Mouse (Mus musculus) lung, postnatal 25 days (tissue): ENCODE measurements around the gene Spag9.

Experiments used
- DNase-seq: peaks from one replicate; pipeline ENCODE4 v3.0.0; 2022; ENCODE audit warnings: low spot score

Gene Spag9

DNA sequence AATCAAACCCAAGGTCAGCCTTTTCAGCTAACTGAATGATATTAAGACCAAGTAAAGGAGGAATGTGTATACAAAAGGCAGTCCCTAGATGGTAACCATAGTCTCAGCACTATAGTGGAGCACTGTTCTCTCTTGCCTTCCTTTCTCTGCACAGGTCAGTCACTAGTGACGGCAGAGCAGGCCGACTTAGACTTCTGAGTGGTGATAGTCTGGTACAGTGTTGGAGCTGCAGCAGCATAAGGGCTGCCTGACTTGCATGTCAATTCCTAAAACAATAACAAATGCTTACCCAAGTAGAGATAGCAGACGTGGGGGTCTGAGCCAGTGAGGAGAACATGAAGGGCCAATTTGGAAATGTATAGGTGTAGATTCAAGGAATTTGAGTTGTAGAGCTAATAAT, 58.3 kb downstream of the Spag9 start:
- no peak for DNase-seq

DNA sequence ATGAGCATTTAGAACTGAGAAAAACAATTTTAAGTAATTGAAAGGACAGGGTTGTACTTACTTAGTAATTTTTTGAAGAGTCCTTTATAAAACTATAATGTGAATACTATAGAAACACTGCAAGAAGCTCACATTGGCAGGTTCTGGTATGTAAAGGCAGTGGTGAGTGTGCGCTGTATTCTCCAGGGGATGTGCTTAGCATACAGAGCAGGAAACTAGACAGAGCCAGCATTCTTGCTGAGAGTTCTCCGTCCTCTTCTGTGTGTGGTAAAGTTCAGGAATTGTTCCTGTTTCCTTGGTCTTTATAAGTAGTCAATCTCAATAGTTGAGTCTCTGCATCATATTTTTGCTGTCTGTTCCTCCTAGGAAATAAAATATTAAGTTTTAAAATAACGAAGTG, 59.0 kb downstream of the Spag9 start:
- DNase-seq: no peak

DNA sequence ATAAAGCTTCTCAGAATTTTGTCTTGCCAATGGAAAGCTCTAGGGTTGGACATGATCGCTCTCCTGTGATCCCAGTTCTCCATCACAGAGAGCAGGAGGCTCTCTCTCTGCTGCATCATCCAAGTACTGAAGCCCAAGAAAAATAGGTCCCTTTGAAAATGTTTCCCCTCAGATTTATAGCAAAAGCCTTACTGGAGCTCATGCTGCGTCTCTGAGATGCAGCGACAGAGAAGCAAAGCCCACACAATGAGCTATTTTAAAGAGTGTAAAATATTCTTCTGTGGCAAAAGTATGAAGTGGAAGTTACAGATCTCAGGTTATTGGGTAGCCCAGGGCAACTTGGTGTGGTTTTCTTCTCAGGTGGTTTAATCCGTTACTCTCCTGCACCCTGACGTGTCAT, 68.0 kb downstream of the Spag9 start:
- DNase-seq: no peak

DNA sequence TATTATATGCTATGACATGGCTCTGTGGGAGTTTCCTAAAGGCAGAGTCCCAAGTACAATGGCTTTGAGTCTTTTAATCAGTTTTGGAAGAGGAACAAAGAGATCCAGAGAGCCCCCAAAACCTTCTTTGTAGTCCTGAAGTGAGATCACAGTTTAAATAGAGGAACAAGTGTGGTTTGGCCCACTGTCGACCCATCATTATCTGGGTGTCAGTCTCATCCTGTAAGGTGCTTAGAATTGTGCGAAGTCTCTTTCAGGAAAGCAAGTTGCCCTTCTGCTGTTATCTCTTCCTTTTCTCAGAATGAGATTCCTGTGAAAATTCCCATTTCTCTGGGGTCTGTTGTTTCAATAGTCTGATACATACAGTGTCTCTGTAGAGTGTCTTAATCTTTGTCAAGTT, 74.6 kb downstream of the Spag9 start:
- no peak for DNase-seq

DNA sequence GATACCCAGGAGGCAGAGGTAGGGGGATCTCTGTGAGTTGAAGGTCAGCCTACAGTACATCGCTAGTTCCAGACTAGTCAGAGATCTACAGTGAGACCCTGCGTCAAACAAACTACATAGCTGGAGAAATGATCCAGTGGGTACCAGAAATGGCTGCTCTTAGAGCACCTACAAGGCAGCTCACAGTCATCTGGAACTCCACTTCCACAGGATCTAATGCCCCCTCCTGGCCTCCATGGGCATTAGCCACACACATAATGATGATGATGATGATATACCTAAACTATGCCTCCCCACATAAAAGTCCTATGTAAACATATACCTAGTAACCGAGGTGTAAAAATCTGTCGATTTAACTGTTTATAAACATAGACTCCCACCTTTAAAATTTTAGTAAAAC, 77.4 kb downstream of the Spag9 start:
- peak; percentile 18 for DNase-seq

DNA sequence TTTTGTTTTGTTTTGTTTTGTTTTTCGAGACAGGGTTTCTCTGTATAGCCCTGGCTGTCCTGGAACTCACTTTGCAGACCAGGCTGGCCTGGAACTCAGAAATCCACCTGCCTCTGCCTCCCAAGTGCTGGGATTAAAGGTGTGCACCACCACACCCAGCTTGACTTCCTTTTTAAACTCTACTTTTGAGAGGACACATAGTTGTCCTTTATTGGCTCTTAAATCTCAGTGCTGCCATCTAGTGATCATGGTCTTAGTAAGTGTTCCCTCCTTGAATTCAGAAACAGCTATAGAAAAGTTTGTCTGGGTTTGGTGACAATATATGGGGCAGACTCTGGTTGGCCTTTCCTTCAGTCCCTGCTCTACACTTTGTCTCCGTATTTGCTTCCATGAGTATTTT, 91.1 kb downstream of the Spag9 start:
- peak; percentile 66 for DNase-seq

DNA sequence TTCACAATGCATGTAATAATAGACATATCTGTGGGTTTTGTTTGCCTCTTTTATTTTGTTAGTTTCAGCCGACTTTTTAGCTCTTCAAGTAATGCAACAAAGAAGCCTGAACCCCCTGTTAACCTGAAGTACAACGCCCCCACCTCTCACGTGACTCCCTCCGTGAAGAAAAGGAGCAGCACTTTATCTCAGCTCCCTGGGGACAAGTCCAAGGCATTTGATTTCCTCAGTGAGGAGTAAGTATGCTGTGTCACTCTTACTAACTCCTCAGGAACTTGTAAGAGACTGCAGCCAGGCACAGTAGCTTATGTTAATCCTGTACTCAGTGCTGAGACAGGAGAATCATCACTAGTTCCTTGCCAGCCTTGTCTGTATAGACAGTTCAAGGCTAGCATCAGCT, 94.6 kb downstream of the Spag9 start:
- no peak for DNase-seq

DNA sequence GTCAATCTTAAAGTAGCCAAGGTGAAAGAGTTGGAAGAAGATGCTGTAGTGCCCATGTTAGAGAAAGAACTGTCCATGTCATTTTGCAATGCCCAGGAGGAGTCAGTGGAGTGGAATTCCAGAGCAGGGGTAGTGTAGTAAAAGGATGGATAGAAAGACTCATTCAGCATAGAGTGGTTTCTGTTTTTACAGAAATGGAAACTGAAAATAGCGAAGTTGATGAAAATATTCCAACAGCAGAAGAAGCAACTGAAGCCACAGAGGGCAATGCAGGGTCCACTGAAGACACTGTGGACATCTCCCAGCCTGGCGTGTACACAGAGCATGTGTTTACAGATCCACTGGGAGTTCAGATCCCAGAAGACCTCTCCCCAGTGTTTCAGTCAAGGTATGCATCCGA, 101.6 kb downstream of the Spag9 start:
- no peak for DNase-seq

DNA sequence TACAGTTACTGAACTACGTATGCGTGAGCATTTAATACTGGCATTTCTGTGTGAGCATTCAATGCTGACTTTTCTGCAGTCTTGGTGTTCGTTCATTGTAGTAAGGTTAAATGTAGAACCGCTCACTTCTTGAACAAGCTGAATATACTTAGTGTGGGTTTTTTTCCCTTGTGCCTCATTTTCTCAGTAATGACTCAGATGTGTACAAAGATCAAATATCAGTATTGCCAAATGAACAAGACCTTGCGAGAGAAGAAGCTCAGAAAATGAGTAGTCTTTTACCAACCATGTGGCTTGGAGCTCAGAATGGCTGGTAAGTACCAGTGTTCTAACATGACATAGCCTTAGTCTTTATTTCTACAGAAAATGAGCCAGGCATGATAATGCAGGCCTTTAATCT, 102.9 kb downstream of the Spag9 start:
- no peak for DNase-seq

DNA sequence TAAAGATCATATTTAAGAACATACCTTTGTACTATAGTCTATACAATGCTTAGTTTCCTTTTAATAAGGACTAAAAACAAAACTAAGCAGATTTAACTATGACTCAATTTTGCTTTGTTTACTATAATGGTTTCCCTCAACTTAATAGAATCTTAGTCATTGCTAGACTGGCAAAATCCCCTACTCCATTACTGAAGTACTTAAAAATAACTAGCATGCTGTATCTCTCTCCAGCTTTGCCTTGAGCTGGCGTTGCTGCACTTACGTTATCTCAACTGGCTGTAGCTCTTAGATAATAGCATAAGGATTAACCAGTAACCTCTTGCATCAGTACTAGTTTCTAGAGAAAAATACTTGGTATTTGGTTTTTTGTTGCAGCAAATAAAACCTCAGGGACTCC, 117.9 kb downstream of the Spag9 start:
- DNase-seq: no peak

DNA sequence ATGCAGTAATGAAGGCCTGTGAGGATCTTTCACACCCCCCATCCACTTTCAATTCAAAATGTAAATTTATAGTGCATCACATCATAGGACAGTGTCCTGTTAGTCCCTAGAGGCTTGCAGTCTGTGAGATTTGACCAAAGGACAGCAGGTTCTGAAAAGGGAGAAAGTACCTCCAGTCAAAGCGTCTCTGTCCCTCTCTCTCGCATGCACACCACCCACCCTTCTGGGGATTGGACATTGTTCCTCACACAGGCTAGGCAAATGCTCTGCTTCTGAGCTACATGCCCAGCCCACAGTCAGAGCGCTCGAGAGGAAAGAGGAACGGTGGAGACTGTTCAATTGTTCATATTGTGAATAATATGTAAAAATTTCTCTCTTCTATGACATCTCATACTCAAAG, 119.5 kb downstream of the Spag9 start:
- no peak for DNase-seq

DNA sequence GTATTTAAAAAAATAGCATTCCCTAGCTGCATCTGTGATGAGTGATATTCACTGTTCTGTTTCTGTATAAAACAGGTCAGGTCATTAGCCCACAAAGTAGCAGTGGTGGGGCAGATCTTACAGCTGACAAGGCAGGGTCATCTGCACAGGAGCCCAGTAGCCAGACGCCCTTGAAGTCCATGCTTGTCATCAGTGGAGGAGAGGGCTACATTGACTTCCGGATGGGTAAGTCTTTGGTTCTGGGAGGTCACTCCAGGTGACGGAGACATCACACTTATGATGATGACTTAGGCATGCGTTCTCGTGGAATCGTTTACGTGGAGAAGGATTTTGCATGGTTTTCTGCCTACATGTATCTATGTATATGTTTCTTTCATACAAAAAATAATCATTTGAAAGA, 120.8 kb downstream of the Spag9 start:
- no peak for DNase-seq

DNA sequence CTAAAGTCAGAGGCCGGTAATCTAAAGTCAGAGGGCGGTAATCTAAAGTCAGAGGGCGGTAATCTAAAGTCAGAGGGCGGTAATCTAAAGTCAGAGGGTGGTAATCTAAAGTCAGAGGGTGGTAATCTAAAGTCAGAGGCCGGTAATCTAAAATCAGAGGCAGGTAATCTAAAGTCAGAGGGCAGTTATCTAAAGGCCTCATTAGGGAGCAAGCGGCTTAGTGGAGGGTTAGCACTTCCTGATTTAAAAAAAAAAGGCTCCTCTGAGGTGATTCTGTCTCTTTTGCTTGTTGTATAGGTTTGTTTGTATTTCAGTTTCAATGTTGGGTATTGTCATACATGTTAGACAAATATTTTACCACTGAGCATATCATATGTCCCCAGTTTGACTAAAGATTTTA, 121.9 kb downstream of the Spag9 start:
- DNase-seq: no peak

DNA sequence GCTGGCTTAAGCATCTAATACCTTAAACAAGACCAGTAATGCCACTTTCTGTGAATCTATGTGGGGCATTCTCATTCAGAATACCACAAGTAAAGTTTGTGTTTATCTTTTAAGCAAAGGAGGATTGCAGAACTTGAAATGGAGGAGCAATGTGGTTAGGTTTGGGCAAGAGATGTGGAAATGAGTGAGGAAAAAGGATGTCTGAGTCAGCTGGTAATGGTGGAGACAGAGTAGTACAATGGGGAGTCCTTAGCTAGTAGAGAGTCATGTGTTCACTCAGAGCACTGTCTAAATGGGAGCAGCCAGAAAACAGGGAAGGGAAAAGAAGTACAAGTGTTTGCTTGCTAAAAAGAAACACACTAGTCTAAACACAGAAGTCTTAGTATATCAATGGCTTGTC, 122.7 kb downstream of the Spag9 start:
- no peak for DNase-seq

DNA sequence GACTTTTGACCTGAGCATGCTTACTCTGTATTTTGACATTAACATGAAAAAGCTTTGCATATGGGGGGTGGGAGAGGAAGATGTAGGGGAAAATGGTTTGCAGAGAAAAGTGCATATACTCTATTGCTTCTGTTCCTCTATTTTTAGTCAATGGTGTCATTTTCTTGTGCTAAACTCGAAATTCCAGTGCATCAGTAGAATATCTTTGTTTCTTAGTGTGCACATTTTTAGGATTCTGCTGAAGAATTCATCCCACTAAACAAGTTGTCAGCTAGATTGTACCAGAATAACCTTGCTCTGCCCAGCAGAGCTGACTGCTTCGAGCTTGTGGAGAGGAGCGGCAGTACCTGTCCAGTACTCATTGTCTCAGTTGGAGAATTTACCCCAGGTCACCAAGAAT, 124.8 kb downstream of the Spag9 start:
- DNase-seq: no peak

DNA sequence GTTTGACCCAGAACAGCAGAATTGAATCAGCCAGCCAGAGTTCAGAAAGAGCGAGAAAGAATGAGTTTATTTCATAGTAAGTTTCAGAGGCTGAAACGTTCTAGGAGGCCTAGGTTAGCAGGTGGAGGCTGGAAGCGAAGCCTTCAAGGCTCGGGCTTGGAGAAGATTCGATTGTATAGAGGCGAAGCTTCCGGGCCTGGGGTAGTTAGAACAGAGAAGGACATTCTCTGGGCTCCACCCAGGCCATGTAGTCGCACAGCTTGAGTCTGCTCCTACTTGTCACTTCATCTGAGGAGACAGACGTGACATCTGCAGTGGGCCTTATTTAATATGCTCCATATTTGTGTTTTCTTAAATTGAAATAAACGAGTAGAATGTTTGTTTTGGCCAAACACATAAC, 125.6 kb downstream of the Spag9 start:
- no peak for DNase-seq

DNA sequence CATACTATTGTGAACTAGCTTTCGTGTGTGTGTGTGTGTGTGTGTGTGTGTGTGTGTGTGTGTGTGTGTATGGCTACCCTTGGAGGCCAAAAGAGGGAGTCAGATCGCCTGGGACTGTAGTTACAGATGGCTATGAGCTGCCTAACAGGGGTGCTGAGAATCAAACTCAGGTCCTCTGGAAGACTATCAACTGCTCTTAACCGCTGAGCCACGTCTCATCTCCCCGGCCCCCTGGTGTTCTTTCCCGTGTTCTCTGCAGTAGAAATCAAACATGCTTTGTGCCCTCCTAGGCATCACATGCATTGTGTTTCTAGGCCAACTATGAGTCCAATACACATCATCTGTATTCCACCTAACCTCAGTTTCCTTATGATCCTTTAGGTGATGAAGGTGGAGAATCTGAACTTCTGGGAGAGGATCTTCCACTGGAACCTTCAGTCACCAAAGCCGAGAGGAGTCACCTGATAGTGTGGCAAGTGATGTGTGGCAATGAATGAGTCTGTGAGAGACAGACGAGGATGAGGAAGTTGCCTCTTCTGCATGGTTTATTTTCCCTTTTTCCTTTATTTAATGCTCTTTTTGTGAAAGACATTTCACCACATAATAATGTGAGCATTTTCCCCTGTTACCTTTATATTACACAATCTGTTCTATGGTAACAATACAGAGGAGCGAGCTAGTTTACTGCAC, 126.6 kb downstream of the Spag9 start:
- no peak for DNase-seq

DNA sequence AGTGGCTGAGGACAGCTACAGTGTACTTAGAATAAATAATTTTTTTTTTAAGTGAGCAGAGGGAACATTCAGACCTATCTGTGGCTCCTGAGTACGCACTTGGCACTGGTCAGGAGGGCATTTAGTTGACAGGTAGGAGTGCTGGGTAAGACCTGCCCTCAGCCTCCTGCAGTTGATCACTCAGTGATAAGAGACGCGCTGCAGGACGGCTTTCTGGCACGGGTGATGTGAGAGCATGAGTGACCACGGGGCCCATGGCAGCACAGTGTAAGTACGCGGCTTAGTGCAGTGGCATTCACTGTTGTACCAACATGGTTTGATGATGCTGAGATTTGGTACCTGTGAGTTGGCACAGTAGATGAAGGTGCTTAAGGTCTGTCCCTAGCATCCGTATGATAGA, 130.8 kb downstream of the Spag9 start:
- no peak for DNase-seq

DNA sequence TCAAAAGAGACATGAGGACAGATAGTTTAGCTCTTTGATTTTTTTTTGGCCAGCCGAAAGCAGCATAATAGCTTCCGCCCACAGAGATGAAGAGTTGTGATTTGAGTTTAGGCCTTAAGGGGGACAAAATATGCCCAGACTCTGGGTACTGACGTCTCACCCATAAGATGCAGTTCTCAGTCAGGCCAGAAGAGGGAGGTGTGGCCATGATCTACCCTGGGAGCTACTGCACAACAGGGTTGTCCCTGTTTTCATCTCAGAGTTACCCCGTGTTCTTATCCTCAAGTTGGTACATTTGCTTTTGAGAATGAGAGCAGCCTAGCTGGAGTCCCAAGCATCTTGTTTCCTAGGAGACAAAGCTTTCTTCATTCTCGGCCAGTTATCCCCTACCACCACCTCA, 132.1 kb downstream of the Spag9 start:
- DNase-seq: peak; percentile 89

DNA sequence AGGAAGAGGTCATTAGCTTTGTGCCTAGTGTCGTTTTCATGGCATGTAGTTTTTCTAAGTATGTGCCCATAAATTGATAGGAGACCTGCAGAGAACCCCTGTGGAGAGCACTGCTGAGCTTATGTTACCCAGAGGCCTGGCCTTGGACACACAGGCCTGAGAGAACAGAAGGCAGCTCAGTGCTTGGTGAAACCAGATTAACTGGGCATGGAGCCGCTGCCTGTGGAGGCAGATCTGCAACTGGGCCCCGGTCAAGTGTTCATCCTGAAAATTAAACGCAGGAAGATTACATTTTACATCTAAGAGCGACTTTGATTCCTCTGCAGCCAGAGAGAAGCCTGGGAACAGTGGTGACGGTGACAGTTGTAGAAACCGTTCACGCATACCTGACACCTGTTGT, 132.6 kb downstream of the Spag9 start:
- DNase-seq: no peak

DNA sequence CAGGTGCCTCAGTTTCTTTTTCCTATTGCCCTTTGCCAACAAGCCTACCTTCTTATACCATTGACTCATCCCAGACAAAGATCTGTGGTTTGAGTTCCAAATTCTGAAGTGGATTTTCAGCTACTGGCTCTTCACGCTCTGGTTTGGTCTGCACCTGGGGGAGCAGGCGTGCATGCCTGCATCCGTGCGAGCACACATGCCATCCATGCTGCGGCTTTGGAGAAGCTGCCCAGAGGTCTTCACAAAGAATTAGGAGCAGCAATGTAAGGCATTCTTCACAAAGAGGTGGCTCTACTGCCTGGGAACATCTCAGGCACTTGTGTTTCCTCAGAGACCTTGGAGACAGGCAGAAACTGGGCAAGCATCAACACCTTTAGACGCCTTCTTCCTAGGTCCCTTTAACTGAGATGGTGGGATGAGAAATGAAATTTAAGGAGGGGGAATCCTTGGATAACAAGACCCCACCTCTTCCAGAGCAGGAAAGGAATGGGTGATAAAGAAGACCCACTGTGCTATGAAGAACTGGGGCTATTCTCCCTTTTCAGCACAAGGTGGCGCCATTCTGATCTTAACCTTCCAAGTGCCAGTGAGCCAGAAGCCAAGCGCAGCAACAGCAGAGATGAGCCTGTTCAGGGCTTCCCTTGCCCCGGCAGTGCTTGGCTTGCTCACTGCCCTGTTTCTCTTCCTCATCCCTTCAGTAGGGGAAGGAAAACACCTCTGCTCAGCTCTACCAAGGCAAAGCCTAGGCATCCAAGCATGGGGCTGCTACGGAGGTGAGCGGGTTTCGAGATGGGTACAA, 133.6 kb downstream of the Spag9 start:
- peak; percentile 61 for DNase-seq

DNA sequence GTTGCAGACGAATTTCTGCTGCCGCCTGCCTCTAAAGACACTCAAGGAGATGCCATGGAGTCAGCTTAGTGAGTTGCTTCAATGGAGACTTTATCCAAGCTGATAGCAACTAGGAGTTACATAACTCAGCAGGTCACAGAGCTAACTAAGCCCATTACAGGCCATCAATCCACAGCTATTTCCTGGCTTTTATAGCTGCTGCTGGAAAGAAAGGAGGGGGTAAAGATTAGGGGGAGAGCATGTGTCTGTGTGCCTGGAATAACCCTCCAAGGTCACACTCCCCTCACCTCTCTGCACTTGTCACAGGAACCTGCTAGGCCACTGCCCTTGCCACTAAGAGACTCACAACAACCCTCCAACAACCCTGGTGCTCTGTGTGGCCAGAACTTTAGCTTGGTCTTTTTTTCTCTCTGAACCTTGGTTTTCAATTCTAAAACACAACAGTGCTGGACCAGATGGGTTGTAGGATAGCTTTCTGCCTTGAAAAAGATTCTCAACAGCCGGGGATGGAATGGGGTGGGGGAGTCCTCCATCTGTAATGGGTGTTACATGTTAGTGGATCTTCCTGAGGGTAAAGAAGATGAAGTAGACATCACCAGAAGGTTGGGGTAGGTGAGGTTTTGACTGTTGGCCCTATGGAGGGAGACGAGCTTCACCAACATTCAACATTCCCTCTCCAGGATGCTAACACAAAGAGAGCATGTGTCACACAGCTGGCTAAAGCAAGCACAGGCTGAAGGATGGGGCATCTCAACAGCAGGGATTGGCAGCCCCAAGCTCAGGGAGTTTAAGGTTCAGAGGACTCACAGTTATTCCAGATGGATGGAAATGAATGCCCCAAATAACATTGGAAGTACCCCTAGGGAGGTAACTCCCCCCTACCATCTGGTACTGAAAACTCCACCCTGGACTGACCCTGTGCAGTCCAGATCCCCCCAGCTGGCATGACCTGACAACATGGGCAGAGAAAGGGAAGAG, 134.5 kb downstream of the Spag9 start:
- DNase-seq: no peak
